Mouse (Mus musculus) limb, embryonic 13.5 days (tissue): ENCODE results near the gene Kat6b. TPM values are rescaled to one million over a fixed set of nuclear protein-coding genes. Genes with fewer than 3 reads are reported as not detected.

Experiments used
- ATAC-seq: fragments of 200-750 bp; cut with Nextera tagmentation; 2 replicates; pipeline ENCODE4 v1.8.0; 2017; ENCODE audit warnings: low read depth, moderate number of reproducible peaks, moderate TSS enrichment; ENCODE audit not compliant: low FRiP score
- H3K27ac ChIP-seq: fragments of 300-500 bp; sonication (generic); 2 replicates; pipeline ENCODE4 v1.5.1; 2015; ENCODE audit warnings: inconsistent platforms, mild to moderate bottlenecking, moderate library complexity
- H3K27me3 ChIP-seq: fragments of 300-500 bp; sonication (generic); 2 replicates; pipeline ENCODE4 v1.6.1; 2015; ENCODE audit warnings: mild to moderate bottlenecking, inconsistent platforms
- H3K36me3 ChIP-seq: fragments of 300-500 bp; sonication (generic); 2 replicates; pipeline ENCODE4 v1.6.1; 2015; ENCODE audit warnings: inconsistent platforms, mild to moderate bottlenecking, moderate library complexity
- H3K4me1 ChIP-seq: fragments of 300-500 bp; sonication (generic); 2 replicates; pipeline ENCODE4 v1.6.1; 2015; ENCODE audit warnings: inconsistent platforms
- H3K4me2 ChIP-seq: fragments of 300-500 bp; sonication (generic); replicated peaks from 2 replicates; pipeline ENCODE4 v1.6.1; 2015; ENCODE audit warnings: inconsistent platforms, mild to moderate bottlenecking, moderate library complexity
- H3K4me3 ChIP-seq: fragments of 300-500 bp; sonication (generic); 2 replicates; pipeline ENCODE4 v1.5.1; 2015; ENCODE audit warnings: moderate library complexity, mild to moderate bottlenecking, inconsistent platforms
- H3K9ac ChIP-seq: fragments of 300-500 bp; sonication (generic); 2 replicates; pipeline ENCODE4 v1.6.1; 2015; ENCODE audit warnings: mild to moderate bottlenecking, inconsistent platforms
- H3K9me3 ChIP-seq: fragments of 300-500 bp; sonication (generic); 2 replicates; pipeline ENCODE4 v1.6.1; 2016; ENCODE audit warnings: inconsistent platforms
- WGBS: fragments of 180-500 bp; shearing (Covaris S2); methylation state at CpG from one replicate; pipeline ENCODE4 v1.1.7; 2015; 5-methylcytosine and 5-hydroxymethylcytosine counted together
- polyA plus RNA-seq: library from polyadenylated mRNA; unstranded; fragments of >200 nt; fragmentation: Nextera tagmentation; extraction: Ambion mirVana; gene quantifications from 2 replicates; pipeline ENCODE4 v1.2.1, GENCODE M21; 2015

Kat6b gene
- polyA plus RNA-seq, 1 experiment from 2014 or later: 31.4 TPM

DNA sequence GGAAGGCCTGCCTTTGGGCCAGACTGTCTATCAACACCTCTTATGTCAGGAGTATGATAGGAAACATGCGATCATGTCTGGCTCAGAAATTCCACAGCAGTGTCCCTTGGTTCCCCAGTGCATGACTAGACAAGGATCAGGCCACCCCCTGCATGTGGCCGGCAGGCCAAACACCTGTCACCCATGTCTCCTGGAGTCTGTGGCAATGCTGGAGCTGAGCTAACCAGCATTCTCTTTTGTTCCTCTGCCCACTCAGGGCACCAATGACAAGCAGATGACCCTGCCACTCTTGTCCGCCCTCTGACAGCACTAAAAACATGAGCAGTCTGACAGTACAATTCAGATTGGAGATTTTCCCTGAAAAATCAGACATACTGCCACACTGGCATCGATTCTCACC is 202.6 kb downstream of the Kat6b start:
- ATAC-seq: no peak
- no peak overlapping the region for H3K4me3 ChIP-seq
- no peak overlapping the region for H3K4me2 ChIP-seq
- no peak overlapping the region for H3K9ac ChIP-seq
- peaks cover 73% of the 10 kb centered on the region for H3K4me1 ChIP-seq
- H3K9me3 ChIP-seq: no peaks in the 10 kb centered on the region
- H3K27me3 ChIP-seq: no peaks in the 10 kb centered on the region
- H3K36me3 ChIP-seq: no peaks in the 10 kb centered on the region
- H3K27ac ChIP-seq: peak overlapping the region; percentile 67
- WGBS: 79% methylated on average over 4 of the region's 4 CpGs

DNA sequence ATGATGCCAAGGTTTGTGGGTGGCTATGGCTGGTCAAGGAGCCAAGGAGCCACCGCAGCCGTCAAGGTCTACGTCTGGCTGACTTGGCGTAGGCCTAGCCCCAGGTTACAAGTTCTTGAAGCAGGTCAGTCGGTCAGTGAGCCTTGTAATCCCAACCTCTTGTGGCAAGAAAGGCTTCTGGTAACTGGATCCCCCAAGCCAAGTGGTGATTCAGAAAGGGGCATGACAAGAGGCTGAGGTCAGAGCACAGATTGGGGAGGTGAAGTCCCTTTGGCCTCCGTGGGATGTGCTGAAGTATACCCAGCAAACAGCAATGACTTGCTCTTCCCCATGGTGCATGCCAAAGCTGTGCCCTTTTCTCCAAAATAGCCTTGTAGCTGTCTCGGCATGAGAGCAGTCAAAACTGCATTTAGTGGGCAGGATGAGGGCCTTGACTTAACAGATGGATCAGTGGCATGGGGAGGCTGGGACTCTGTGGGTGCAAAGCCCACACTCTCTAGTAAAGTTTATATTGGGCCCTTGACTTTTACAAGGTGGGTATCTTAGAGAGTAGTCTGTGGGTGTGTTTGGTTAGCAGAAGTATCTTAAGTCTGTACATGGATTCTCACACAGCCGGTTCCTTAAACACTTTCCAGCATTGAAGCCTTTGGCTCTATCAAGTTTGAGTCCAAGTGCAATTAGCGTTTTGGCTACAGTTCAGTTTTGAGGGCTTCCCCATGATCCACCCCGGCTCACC is 204.3 kb downstream of the Kat6b start:
- H3K27me3 ChIP-seq: no peaks in the 10 kb centered on the region
- H3K27ac ChIP-seq: peak overlapping the region; percentile 69
- H3K4me1 ChIP-seq: peaks cover 57% of the 10 kb centered on the region
- H3K4me3 ChIP-seq: no peak overlapping the region
- no peak for ATAC-seq
- peak overlapping the region; percentile 68; the same call in 1 of the 2 replicates for H3K4me2 ChIP-seq
- H3K9ac ChIP-seq: no peak overlapping the region
- H3K36me3 ChIP-seq: no peaks in the 10 kb centered on the region
- 77% methylated on average over 10 of the region's 10 CpGs for WGBS
- H3K9me3 ChIP-seq: no peaks in the 10 kb centered on the region

DNA sequence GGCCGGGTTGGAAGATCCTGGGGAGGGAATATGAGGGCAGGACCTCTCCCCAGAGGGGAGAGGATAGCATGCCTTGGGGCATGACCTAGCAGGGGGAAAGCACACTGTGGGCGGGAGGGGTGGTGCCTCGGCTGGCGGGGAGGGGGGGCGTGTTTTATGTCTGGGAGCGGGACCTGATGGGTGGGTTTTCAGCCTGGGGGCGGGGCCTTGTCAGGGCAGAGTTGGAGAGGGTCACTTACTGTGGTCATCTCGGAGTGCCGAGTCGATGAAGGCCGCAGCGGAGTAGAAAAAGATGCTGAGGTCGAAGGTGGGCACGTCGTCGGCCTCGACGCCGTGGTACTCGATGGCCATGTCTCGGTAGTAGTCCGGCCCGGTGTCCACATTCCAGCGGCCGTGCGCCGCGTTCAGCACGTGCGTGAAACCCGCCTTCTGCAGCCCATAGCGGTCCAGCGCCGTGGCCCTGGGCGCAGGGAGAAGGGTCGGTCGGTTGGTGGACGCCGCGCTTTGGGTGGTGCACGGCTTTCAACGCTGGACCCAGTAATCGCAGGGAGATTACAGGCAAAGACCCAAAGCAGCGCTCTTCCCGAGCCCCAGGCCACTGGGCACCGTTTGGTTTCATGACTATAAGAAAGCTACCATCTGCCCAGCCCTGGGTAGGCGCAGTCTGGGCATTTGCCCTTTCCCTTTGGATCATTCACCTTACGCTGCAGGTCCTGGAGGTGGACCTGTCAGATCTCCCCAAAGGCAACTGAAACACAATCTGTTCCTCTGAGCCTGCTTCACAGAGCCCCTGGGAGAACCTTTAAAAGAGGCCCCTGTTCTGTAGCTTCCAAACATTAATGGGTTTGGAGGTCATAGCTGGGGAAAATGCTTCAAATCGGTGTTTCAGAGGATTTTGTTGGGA is 205.4 kb downstream of the Kat6b start:
- Histone ChIP-seq H3K9ac (peak overlapping the region; percentile 54), H3K27ac (no peak overlapping the region; the same call in 1 of the 2 replicates), H3K4me3 (peak overlapping the region; percentile 39), H3K4me2 (peak overlapping the region; percentile 68), H3K36me3 (no peaks in the 10 kb centered on the region), H3K27me3 (no peaks in the 10 kb centered on the region), H3K4me1 (peaks cover 49% of the 10 kb centered on the region), H3K9me3 (no peaks in the 10 kb centered on the region)
- peak; percentile 37; the same call in 1 of the 2 replicates for ATAC-seq
- 9% methylated on average over 49 of the region's 49 CpGs for WGBS

DNA sequence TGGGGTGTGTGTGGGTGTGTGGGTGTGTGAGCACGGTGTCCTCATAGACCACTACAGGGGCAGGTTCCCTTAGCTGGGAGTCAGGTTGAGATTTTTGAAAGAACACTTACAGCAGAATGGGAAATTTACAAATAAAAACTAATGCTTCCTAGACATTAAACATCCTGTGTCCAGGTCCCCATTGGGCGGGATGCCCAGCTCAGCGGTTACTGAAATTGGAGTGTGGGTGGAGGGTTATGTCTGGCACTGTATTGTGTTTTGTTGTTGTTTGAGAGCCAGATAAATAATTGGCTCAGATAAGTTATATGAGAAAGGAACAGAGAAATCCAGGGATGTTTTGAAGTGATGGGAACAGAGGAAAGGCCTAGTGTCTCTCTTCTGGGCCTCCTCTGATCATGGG is 209.8 kb downstream of the Kat6b start:
- peaks cover 5% of the 10 kb centered on the region for H3K9me3 ChIP-seq
- peaks cover 3% of the 10 kb centered on the region; the same call in 1 of the 2 replicates for H3K36me3 ChIP-seq
- H3K4me1 ChIP-seq: peaks cover 13% of the 10 kb centered on the region
- WGBS: 88% methylated on average over 3 of the region's 3 CpGs
- no peak overlapping the region for H3K27ac ChIP-seq
- no peak overlapping the region for H3K4me3 ChIP-seq
- H3K9ac ChIP-seq: no peak overlapping the region
- H3K4me2 ChIP-seq: no peak overlapping the region
- no peak for ATAC-seq
- no peaks in the 10 kb centered on the region for H3K27me3 ChIP-seq

DNA sequence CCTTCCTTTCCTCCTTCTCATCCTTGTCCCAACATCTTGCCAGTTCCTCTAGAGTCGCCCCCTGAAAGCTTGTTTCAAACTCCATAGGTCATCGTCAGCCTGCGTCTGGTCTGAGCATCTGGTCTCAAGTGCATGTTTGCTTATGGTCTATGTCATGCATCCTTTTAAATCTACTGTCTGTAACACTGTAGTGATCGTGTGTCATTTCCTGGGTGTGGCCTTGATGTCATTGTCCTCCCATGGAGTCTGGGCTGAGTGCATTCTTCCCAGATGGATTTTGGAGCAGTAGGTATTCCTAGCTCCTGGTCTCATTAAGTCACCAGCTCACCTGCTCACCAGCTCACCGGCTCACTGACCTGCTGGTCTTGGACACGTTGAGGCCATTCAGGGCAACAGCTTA is 213.8 kb downstream of the Kat6b start:
- ATAC-seq: no peak
- no peak overlapping the region for H3K27ac ChIP-seq
- H3K27me3 ChIP-seq: no peaks in the 10 kb centered on the region
- H3K9ac ChIP-seq: no peak overlapping the region
- H3K9me3 ChIP-seq: peaks cover 5% of the 10 kb centered on the region
- H3K4me3 ChIP-seq: no peak overlapping the region
- peaks cover 3% of the 10 kb centered on the region; the same call in 1 of the 2 replicates for H3K36me3 ChIP-seq
- H3K4me2 ChIP-seq: no peak overlapping the region
- peaks cover 6% of the 10 kb centered on the region; the same call in 1 of the 2 replicates for H3K4me1 ChIP-seq
- 71% methylated on average over 6 of the region's 6 CpGs for WGBS

DNA sequence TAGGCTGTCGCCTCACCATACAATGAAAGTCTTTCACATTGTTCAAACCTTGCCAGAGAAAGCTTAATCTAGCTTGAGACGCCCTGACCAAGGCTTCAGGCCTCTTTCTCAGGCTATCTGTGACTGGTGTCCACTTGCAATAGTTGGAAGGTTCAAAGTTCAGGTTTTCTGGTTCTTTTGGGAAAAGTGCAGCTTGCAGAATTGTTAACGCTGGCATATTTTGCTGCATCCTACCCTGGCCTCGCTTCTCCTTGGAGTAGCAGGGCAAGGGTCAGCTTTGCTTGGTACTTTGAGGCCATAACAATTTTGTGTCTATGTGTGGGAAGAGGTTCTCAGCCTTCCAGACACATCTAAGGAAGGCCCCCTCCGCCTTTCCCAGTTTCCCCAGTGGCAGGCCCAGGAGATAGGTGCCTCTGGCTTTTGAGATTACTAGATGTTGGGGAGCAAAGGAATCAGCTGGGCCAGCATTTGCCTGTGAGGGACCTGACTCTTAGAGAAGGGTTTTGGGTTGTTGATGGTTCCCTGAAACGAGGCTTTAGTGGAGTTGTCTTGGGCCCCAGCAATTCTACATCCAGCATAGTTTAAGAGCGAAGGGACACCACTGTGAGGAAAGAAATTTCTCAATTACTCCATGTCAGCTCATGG is 215.1 kb downstream of the Kat6b start:
- H3K4me1 ChIP-seq: peaks cover 6% of the 10 kb centered on the region; the same call in 1 of the 2 replicates
- no peak overlapping the region for H3K9ac ChIP-seq
- 74% methylated on average over 7 of the region's 7 CpGs for WGBS
- ATAC-seq: no peak
- H3K36me3 ChIP-seq: peaks cover 3% of the 10 kb centered on the region; the same call in 1 of the 2 replicates
- H3K27ac ChIP-seq: 0 out of 2 replicates have a peak overlapping the region, but pooled peaks have one; percentile 16
- no peaks in the 10 kb centered on the region for H3K27me3 ChIP-seq
- no peak overlapping the region for H3K4me3 ChIP-seq
- H3K9me3 ChIP-seq: peaks cover 5% of the 10 kb centered on the region
- no peak overlapping the region for H3K4me2 ChIP-seq

DNA sequence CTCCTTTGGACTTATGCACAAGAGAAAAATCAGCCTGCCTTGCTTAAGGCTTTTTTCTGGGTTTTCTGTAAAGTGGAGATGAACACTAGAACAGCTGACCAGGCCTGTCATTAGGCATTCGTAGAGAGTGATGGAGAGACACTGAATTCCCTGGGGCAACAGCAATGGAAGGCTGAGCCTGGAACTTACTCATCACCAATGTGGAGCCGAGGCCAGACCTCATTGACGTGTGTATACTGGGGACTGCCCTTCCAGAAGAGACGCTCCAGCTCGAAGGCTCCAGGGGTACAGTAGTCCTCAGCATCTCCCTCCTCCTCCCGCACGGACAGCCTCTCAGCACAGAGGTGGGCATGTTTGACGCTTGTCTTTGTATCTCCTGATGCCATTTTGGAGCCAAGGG is 221.5 kb downstream of the Kat6b start:
- Histone ChIP-seq H3K4me2 (no peak overlapping the region), H3K4me1 (peaks cover 19% of the 10 kb centered on the region), H3K4me3 (no peak overlapping the region), H3K9me3 (no peaks in the 10 kb centered on the region), H3K9ac (no peak overlapping the region), H3K36me3 (no peaks in the 10 kb centered on the region), H3K27ac (no peak overlapping the region), H3K27me3 (no peaks in the 10 kb centered on the region)
- 91% methylated on average over 8 of the region's 8 CpGs for WGBS
- no peak for ATAC-seq

DNA sequence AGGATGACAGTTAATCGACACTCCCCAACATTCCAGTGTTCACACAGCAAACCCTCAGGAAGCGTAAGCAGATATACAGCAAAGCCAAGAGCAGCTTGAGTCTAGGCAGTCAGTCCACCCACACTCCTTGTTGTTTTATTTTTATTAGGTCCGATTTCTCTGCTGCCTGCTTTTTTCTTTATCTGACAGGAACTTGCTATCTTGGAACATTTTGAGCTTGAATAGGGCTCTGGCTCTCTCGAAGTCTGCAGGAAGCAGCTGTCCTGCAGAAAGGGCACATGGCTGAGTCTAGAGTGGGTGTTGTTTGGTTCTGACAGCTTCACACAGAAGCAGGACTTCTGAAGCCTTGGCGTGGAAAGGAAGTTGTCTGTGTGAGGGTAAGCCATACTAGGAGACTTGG is 222.0 kb downstream of the Kat6b start:
- H3K27ac ChIP-seq: no peak overlapping the region; the same call in 1 of the 2 replicates
- H3K36me3 ChIP-seq: no peaks in the 10 kb centered on the region
- no peaks in the 10 kb centered on the region for H3K9me3 ChIP-seq
- H3K4me2 ChIP-seq: no peak overlapping the region
- H3K9ac ChIP-seq: no peak overlapping the region
- H3K27me3 ChIP-seq: no peaks in the 10 kb centered on the region
- no peak for ATAC-seq
- 72% methylated on average over 5 of the region's 5 CpGs for WGBS
- H3K4me3 ChIP-seq: no peak overlapping the region
- peaks cover 23% of the 10 kb centered on the region for H3K4me1 ChIP-seq

DNA sequence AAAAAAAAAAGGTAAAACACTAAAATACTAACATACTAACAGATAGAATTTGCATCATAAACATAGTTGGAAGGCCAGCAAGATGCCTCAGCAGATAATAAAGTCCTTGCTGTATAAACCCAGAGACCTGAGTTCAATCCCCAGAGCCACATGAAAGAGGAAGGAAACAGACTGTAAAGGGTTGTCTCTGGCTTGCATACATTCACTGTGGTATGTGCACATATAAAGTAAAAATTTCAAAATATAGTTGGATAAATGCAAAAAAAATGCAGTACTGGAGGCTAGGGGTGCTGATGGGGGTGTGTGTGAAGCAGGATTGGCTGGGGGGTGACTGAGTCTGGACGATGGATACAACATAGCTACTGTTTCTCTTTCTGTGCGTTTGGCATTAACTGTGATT is 224.2 kb downstream of the Kat6b start:
- no peaks in the 10 kb centered on the region for H3K9me3 ChIP-seq
- H3K27ac ChIP-seq: peak overlapping the region; percentile 93; the same call in 1 of the 2 replicates
- H3K9ac ChIP-seq: no peak overlapping the region
- WGBS: 83% methylated on average over 2 of the region's 2 CpGs
- no peak overlapping the region for H3K4me3 ChIP-seq
- no peak for ATAC-seq
- peaks cover 33% of the 10 kb centered on the region for H3K4me1 ChIP-seq
- H3K4me2 ChIP-seq: no peak overlapping the region
- no peaks in the 10 kb centered on the region for H3K36me3 ChIP-seq
- H3K27me3 ChIP-seq: no peaks in the 10 kb centered on the region

DNA sequence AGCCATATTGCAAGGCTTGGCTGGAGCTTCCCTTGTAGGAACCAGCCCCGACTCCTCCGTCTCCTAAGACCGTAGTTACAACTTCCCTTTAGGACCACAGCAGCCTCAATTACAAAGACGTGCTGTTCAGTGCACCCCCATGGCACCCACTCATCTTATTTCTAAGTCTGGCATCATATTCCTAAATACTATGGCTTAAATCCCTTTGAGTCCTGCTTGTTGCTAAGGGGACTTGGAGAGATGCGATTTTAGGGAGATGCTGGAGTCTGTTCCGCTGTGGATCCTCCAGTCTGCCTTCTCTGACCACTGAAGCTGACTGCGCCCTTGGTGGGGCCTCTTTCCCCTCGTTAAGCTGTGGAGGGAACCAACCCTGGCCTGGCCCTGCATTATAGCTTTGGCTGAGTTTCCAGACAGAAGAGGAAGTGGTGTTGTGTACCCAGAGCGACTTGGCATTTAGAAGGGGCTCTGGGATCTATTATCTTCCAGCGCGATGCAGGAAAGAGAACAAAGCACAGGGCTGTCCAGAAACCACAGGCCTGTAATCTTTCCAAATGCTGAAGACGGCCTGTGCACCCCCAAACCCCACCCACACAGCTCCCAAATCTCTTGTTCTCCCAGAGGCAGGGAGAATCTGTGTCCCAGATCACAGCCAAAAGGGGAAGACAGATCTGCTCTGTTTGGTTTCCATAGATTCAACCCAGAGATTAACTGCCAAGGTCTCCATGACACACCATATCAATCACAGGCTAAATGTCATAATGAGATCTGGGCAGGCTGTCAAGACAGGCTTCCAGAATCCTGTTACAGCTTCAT is 225.7 kb downstream of the Kat6b start:
- no peak overlapping the region for H3K4me2 ChIP-seq

DNA sequence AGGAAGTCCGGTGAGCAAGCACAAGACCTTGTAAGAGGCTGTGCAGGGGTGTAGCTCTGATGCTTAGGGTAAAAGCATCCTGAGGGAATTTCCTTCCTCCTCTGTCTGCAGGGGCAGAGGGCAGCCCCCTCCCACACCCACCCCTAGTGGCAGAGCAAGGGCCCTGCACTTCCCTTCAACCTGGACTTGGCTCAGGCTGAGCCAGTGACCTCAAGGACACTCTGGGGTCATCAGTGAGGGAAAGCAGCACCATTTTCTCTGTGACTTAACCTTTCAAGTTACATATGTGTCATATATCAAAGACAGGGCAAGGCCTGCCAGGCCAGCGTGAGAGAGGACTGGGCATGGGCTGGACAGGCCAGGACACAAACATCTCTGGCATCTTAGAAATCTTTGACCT is 228.3 kb downstream of the Kat6b start:
- Histone ChIP-seq H3K9me3 (no peaks in the 10 kb centered on the region), H3K27me3 (no peaks in the 10 kb centered on the region), H3K4me2 (no peak overlapping the region), H3K9ac (no peak overlapping the region), H3K36me3 (no peaks in the 10 kb centered on the region), H3K4me3 (no peak overlapping the region), H3K27ac (no peak overlapping the region), H3K4me1 (peaks cover 41% of the 10 kb centered on the region)
- no peak for ATAC-seq
- WGBS: 64% methylated on average over 2 of the region's 2 CpGs

More for the DNA sequence above, 225.7 kb downstream of the Kat6b start:
- Histone ChIP-seq H3K4me1 (peaks cover 41% of the 10 kb centered on the region), H3K36me3 (no peaks in the 10 kb centered on the region), H3K27me3 (no peaks in the 10 kb centered on the region), H3K4me3 (no peak overlapping the region), H3K9me3 (no peaks in the 10 kb centered on the region), H3K27ac (peak overlapping the region; percentile 93), H3K9ac (no peak overlapping the region)
- peak; percentile 84 for ATAC-seq
- 29% methylated on average over 12 of the region's 12 CpGs for WGBS
